8 mouse cellular contexts compared by ENCODE assay signal in genomic region chr3:96636448-96636847, GRCm38 (mm10). TPM values are rescaled to one million over a fixed set of nuclear protein-coding genes. Genes with fewer than 3 reads are reported as not detected.
DNase-seq lines count a peak whose midpoint lies in the region; ATAC-seq and TF ChIP-seq lines count a peak whose summit lies in the region.

No protein-coding gene starts in this region.

- no peak for TF ChIP-seq POLR2A in cortical plate, adult 2 months (IDR thresholded peaks at IDR 0.05; ENCODE audit: extremely low read depth, insufficient read depth, low read length)

- ATAC-seq in kidney, postnatal 0 days (replicated peaks; ENCODE audit: low FRiP score, low read depth) = no peak
- no peak for ATAC-seq in hindbrain, embryonic 14.5 days (ENCODE audit: low FRiP score)
- no peak for ATAC-seq in midbrain, embryonic 14.5 days (ENCODE audit: low FRiP score, low TSS enrichment)

- 62% methylated on average over 11 of the region's 11 CpGs for WGBS in kidney, postnatal 0 days
- WGBS in hindbrain, embryonic 14.5 days = 74% methylated on average over 11 of the region's 11 CpGs
- 70% methylated on average over 11 of the region's 11 CpGs for WGBS in midbrain, embryonic 14.5 days

- H3K4me3 ChIP-seq in kidney, postnatal 0 days (replicated peaks; ENCODE audit: low read depth, low read length) = peak overlapping the region; percentile 85
- H3K4me3 ChIP-seq in cortical plate, adult 2 months (ENCODE audit: insufficient read depth, low read length) = peak overlapping the region; percentile 87; the same call in 1 of the 2 replicates
- peak overlapping the region; percentile 87 for H3K4me3 ChIP-seq in hindbrain, embryonic 14.5 days (replicated peaks; ENCODE audit: low read length)
- H3K4me3 ChIP-seq in midbrain, embryonic 14.5 days (replicated peaks; ENCODE audit: low read depth, low read length) = peak overlapping the region; percentile 85

- peaks cover 7% of the 10 kb centered on the region for H3K4me1 ChIP-seq in kidney, postnatal 0 days (replicated peaks; ENCODE audit: insufficient read depth, low read length)
- H3K4me1 ChIP-seq in cortical plate, adult 2 months (ENCODE audit: control insufficient read depth, insufficient read depth, low read length) = peaks cover 5% of the 10 kb centered on the region
- H3K4me1 ChIP-seq in hindbrain, embryonic 14.5 days (replicated peaks; ENCODE audit: control insufficient read depth, insufficient read depth, low read length) = peaks cover 14% of the 10 kb centered on the region
- peaks cover 11% of the 10 kb centered on the region; the same call in 1 of the 2 replicates for H3K4me1 ChIP-seq in midbrain, embryonic 14.5 days (ENCODE audit: control insufficient read depth, insufficient read depth, low read length)

- H3K4me2 ChIP-seq in kidney, postnatal 0 days (ENCODE audit: low read length) = peak overlapping the region; percentile 88
- peak overlapping the region; percentile 88 for H3K4me2 ChIP-seq in hindbrain, embryonic 14.5 days (replicated peaks)
- H3K4me2 ChIP-seq in midbrain, embryonic 14.5 days (ENCODE audit: low read length) = peak overlapping the region; percentile 79

- peaks cover 17% of the 10 kb centered on the region for H3K36me3 ChIP-seq in kidney, postnatal 0 days (ENCODE audit: insufficient read depth, low read length)
- peaks cover 66% of the 10 kb centered on the region for H3K36me3 ChIP-seq in hindbrain, embryonic 14.5 days (replicated peaks; ENCODE audit: control insufficient read depth, insufficient read depth)
- H3K36me3 ChIP-seq in midbrain, embryonic 14.5 days (ENCODE audit: control insufficient read depth, insufficient read depth, low read length) = peaks cover 42% of the 10 kb centered on the region

- TF ChIP-seq CTCF in kidney, postnatal 0 days (IDR thresholded peaks at IDR 0.05; ENCODE audit: low read depth) = no peak
- no peak for TF ChIP-seq CTCF in cortical plate, adult 2 months (IDR thresholded peaks at IDR 0.05; ENCODE audit: extremely low read depth, insufficient read depth, low read length)

- peak overlapping the region; percentile 93; the same call in 1 of the 2 replicates for H3K9ac ChIP-seq in kidney, postnatal 0 days (ENCODE audit: low read depth, low read length)
- H3K9ac ChIP-seq in hindbrain, embryonic 14.5 days = peak overlapping the region; percentile 98
- peak overlapping the region; percentile 97; the same call in 1 of the 2 replicates for H3K9ac ChIP-seq in midbrain, embryonic 14.5 days (replicated peaks; ENCODE audit: low read length)

- no peak overlapping the region for H3K27ac ChIP-seq in kidney, postnatal 0 days
- H3K27ac ChIP-seq in cortical plate, adult 2 months (ENCODE audit: insufficient read depth, low read length) = no peak overlapping the region
- no peak overlapping the region for H3K27ac ChIP-seq in hindbrain, embryonic 14.5 days
- H3K27ac ChIP-seq in midbrain, embryonic 14.5 days (replicated peaks; ENCODE audit: low read depth, low read length) = no peak overlapping the region

- H3K27me3 ChIP-seq in kidney, postnatal 0 days (ENCODE audit: insufficient read depth, low read length) = no peaks in the 10 kb centered on the region
- no peaks in the 10 kb centered on the region for H3K27me3 ChIP-seq in hindbrain, embryonic 14.5 days (ENCODE audit: control insufficient read depth, insufficient read depth, low read length)
- no peaks in the 10 kb centered on the region for H3K27me3 ChIP-seq in midbrain, embryonic 14.5 days (ENCODE audit: control insufficient read depth, insufficient read depth, low read length)

- no peak for DNase-seq in kidney, postnatal 0 days (ENCODE audit: low spot score)
- no peak for DNase-seq in kidney, adult 9 months
- DNase-seq in hindbrain, embryonic 14.5 days (ENCODE audit: low spot score) = no peak
- no peak for DNase-seq in midbrain, embryonic 14.5 days
- no peak for DNase-seq in retina, embryonic 14.5 days (ENCODE audit: low spot score)
- no peak for DNase-seq in layer of hippocampus, postnatal 36 days
- DNase-seq in T-cell, adult 2 months (ENCODE audit: low spot score) = no peak

- H3K9me3 ChIP-seq in kidney, postnatal 0 days (replicated peaks; ENCODE audit: low read length) = no peaks in the 10 kb centered on the region
- no peaks in the 10 kb centered on the region for H3K9me3 ChIP-seq in hindbrain, embryonic 14.5 days (ENCODE audit: control insufficient read depth, low read length)
- H3K9me3 ChIP-seq in midbrain, embryonic 14.5 days (ENCODE audit: control insufficient read depth, low read length) = no peaks in the 10 kb centered on the region

RNA-seq across cellular contexts. Expression of gene Gm42957, which starts 1.2 kb away (rescaled TPM):
- polyA plus RNA-seq in kidney, postnatal 0 days (2015; fragmentation: Nextera tagmentation; extraction: Ambion mirVana) = 0.06 TPM in 1 of 2 replicates, not detected in the other
- polyA plus RNA-seq in cortical plate, adult 2 months (2012; rRNA removed) = 0.13 and 0.21 TPM in 2 replicates
- 0.07 TPM in 1 of 2 replicates, not detected in the other for polyA plus RNA-seq in hindbrain, embryonic 14.5 days (2014; fragmentation: Nextera tagmentation; extraction: Ambion mirVana)
- polyA plus RNA-seq in midbrain, embryonic 14.5 days (2014; fragmentation: Nextera tagmentation; extraction: Ambion mirVana) = 0.11 TPM in 1 of 2 replicates, not detected in the other
- under 1 TPM; 0.77 to 0.91 TPM for total RNA-seq in layer of hippocampus, postnatal 36 days (2021)

RNA-seq across cellular contexts. Expression of gene Pex11b, which starts 1.3 kb away (rescaled TPM):
- 69.4 and 70.1 TPM in 2 replicates for polyA plus RNA-seq in kidney, postnatal 0 days (2015; fragmentation: Nextera tagmentation; extraction: Ambion mirVana)
- 62.8 and 66.9 TPM in 2 replicates for polyA plus RNA-seq in cortical plate, adult 2 months (2012; rRNA removed)
- 57.0 and 58.2 TPM in 2 replicates for polyA plus RNA-seq in hindbrain, embryonic 14.5 days (2014; fragmentation: Nextera tagmentation; extraction: Ambion mirVana)
- polyA plus RNA-seq in midbrain, embryonic 14.5 days (2014; fragmentation: Nextera tagmentation; extraction: Ambion mirVana) = 61.3 and 61.5 TPM in 2 replicates
- total RNA-seq in layer of hippocampus, postnatal 36 days (2021) = 10 to 100 TPM; 55.7 to 56.7 TPM

RNA-seq across cellular contexts. Expression of gene Rbm8a, which starts 6.7 kb away (rescaled TPM):
- polyA plus RNA-seq in kidney, postnatal 0 days (2015; fragmentation: Nextera tagmentation; extraction: Ambion mirVana) = 100 and 111 TPM in 2 replicates
- 33.9 and 38.0 TPM in 2 replicates for polyA plus RNA-seq in cortical plate, adult 2 months (2012; rRNA removed)
- 101 and 104 TPM in 2 replicates for polyA plus RNA-seq in hindbrain, embryonic 14.5 days (2014; fragmentation: Nextera tagmentation; extraction: Ambion mirVana)
- polyA plus RNA-seq in midbrain, embryonic 14.5 days (2014; fragmentation: Nextera tagmentation; extraction: Ambion mirVana) = 125 and 139 TPM in 2 replicates
- 10 to 100 TPM; 50.8 to 58.4 TPM for total RNA-seq in layer of hippocampus, postnatal 36 days (2021)

RNA-seq across cellular contexts. Expression of gene Itga10, which starts 8.9 kb away (rescaled TPM):
- 0.42 and 0.59 TPM in 2 replicates for polyA plus RNA-seq in kidney, postnatal 0 days (2015; fragmentation: Nextera tagmentation; extraction: Ambion mirVana)
- 2.9 and 3.9 TPM in 2 replicates for polyA plus RNA-seq in cortical plate, adult 2 months (2012; rRNA removed)
- polyA plus RNA-seq in hindbrain, embryonic 14.5 days (2014; fragmentation: Nextera tagmentation; extraction: Ambion mirVana) = 0.86 and 0.99 TPM in 2 replicates
- 0.62 and 0.84 TPM in 2 replicates for polyA plus RNA-seq in midbrain, embryonic 14.5 days (2014; fragmentation: Nextera tagmentation; extraction: Ambion mirVana)
- 1 to 10 TPM; 2.4 to 3.4 TPM for total RNA-seq in layer of hippocampus, postnatal 36 days (2021)

RNA-seq across cellular contexts. Expression of gene Ankrd35, which starts 33.5 kb away (rescaled TPM):
- polyA plus RNA-seq in kidney, postnatal 0 days (2015; fragmentation: Nextera tagmentation; extraction: Ambion mirVana) = 1.0 and 1.3 TPM in 2 replicates
- polyA plus RNA-seq in cortical plate, adult 2 months (2012; rRNA removed) = 7.8 and 8.5 TPM in 2 replicates
- polyA plus RNA-seq in hindbrain, embryonic 14.5 days (2014; fragmentation: Nextera tagmentation; extraction: Ambion mirVana) = 1.7 and 1.8 TPM in 2 replicates
- 0.57 and 0.84 TPM in 2 replicates for polyA plus RNA-seq in midbrain, embryonic 14.5 days (2014; fragmentation: Nextera tagmentation; extraction: Ambion mirVana)
- total RNA-seq in layer of hippocampus, postnatal 36 days (2021) = 1 to 10 TPM; 4.3 to 5.1 TPM
